Mouse (Mus musculus) skeletal muscle tissue, adult 2 months (tissue): ENCODE results near the gene Olfr1368.

Source experiments
- DNase-seq: peaks from one replicate; pipeline ENCODE4 v3.0.0-alpha.2; 2012; ENCODE audit warnings: low read depth, low spot score

The Olfr1368 gene

GRCm38 (mm10) chr13:21145767-21146166 lies at the start of gene Olfr1368:
Gene Olfr1368, minus strand, starts transcription at chr13:21145867.
- no peak for DNase-seq

- DNase-seq = no peak
Measured at GRCm38 (mm10) chr13:21185521-21185920, 39.9 kb upstream of the Olfr1368 start.

DNA sequence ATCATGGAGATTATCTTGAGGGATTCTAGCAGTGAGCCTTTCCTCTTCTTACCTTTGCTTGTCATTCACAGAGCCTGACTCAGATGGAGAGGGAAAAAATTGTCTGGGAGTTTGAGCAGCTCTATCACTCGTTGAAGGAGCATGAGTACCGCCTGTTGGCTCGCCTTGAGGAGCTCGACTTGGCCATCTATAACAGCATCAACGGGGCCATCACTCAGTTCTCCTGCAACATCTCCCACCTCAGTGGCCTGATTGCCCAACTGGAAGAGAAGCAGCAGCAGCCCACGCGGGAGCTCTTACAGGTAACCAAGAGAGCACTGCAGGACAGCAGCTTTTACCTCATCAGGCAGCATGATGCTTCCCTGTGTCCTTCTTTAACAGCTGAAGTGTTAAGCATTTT lies 38.0 kb upstream of the Olfr1368 start:
- DNase-seq = no peak

- no peak for DNase-seq
Measured at GRCm38 (mm10) chr13:21183066-21183465, 37.4 kb upstream of the Olfr1368 start.

DNA sequence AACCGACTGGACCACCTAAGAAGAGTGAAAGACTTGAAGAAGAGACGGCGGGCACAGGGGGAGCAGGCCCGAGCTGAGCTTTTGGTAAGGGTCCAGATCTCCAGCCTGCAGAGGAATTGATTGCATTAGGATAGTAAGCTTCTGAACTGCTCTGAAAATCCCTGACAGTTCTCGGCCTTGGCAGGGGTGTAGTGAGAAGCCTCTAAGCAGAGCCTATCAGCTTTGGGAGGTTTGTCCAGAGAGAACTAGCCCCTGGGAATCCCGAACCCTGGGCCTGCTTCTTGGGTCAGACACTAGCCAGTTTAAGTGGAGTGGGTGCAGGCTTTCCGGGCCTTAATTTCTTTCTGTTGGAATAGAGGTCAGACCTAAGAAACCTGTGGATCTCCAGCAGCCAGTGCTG lies 36.3 kb upstream of the Olfr1368 start:
- DNase-seq = no peak

DNA sequence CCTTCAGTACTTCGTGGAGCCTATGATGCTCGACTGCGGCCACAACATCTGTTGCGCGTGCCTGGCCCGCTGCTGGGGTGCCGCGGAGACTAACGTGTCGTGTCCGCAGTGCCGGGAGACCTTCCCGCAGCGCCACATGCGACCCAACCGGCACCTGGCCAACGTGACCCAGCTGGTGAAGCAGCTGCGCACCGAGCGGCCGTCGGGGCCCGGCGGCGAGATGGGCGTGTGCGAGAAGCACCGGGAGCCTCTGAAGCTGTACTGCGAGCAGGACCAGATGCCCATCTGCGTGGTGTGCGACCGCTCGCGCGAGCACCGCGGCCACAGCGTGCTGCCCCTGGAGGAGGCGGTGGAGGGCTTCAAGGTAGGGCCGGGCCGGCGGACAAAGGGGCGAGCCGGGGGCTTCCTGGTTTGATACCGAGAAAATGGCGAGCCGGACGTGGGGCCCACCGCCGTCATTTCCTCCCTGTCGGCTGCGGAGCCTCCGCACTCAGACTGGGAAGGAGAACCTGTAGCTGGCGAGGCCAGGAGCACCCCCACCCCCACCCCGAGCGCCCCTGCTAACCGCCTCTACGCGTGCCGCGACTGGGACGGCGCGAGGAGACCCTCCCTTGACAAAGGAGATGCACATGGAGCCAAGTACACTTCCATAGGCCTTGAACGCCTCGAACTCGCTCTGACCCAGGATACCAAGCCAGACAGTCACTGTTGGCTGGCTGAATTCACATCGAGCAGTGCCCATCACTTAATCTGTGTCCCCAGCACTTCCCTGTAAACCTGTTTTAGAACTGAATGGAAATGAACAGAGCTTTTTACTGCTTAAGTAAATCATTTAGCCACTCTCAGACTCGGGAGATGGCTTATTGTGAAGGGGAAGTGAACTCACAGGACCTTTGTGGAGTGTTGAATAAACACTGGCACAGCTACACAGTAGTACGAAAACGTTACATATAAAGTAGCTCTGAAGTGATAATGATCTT lies 35.2 kb upstream of the Olfr1368 start:
- no peak for DNase-seq

- DNase-seq = peak; percentile 76
Measured at GRCm38 (mm10) chr13:21179724-21180550, 34.3 kb upstream of the Olfr1368 start.

GRCm38 (mm10) chr13:21179367-21179723 lies 33.7 kb upstream of the Olfr1368 start, which contains the start of gene Trim27:
Gene Trim27, plus strand, starts transcription at chr13:21179445.
- no peak for DNase-seq

DNA sequence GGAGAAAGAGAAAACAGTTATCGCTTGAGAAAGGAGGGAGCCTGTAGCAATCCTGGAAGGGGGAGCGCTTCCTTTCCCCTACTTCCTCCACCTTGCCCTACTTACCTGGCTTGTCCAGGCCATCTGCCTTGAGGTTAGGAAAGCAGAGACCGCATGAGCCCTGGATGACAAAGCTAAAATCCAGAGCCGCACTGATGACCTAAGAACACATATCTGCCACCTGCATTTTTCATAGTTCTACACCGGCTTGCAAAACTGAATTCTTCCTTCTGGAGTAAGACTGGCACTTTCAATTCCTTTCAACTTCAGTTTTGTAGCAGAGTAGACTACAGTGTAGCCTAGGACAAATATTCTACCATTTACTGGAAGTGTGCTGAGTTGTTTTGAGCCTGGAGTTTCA lies 32.7 kb upstream of the Olfr1368 start:
- DNase-seq = no peak

DNA sequence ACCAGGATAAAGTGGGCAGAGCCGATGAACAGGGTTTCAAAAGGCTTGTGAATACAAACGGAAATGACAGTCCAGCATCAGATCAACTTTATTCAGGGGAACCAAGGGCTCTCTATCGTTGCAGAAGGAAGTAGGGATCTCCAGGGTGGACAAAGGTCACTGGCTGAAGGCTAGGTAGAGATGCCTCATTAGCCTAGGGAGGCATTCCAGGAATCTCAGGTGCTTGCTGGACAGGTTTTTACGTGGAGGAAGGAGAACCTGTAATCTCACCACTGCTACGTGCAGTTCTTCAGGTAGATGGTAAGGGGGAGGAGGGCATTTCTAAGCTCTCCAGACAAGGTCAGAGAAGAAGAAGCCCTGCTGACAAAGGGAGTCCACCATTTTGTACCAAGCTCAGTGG lies 32.0 kb upstream of the Olfr1368 start:
- DNase-seq = no peak

DNA sequence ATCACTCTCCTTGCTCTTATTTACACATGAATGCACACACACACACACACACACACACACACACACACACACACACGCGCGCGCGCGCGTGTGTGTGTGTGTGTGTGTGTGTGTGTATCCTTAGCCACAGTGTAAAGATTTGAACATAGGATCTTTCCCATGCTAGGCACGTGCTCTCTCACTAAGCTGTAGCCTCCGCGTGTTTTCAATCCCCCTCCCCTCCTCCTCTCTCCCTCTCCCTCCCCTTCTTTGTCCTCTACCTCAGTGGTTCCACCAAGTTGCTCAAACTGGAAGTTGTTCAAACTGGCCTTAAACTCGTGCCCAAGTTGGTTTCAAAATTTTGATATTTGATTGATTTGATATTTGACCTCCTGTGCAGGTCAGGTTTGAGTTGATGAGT lies 31.1 kb upstream of the Olfr1368 start:
- no peak for DNase-seq

DNA sequence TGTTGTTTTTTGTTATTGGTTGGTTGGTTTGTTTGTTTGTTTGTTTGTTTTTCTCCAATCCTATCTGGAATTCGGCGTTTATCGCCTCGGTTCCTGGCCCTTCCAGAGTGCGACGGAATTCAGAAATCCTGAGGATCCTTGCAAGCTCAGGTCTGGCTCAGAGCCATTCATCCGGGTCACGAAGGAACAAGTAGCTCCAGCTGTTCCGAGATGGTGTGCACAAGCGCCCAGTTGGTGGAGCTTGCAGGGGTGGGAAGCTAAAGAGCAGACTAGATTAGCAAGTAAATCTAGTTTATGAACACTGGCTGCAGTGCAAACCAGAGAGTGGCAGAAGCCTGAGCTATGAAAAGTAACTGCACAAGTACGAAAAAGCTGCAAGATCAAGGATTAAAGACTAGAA lies 27.4 kb upstream of the Olfr1368 start:
- DNase-seq = peak; percentile 90

DNA sequence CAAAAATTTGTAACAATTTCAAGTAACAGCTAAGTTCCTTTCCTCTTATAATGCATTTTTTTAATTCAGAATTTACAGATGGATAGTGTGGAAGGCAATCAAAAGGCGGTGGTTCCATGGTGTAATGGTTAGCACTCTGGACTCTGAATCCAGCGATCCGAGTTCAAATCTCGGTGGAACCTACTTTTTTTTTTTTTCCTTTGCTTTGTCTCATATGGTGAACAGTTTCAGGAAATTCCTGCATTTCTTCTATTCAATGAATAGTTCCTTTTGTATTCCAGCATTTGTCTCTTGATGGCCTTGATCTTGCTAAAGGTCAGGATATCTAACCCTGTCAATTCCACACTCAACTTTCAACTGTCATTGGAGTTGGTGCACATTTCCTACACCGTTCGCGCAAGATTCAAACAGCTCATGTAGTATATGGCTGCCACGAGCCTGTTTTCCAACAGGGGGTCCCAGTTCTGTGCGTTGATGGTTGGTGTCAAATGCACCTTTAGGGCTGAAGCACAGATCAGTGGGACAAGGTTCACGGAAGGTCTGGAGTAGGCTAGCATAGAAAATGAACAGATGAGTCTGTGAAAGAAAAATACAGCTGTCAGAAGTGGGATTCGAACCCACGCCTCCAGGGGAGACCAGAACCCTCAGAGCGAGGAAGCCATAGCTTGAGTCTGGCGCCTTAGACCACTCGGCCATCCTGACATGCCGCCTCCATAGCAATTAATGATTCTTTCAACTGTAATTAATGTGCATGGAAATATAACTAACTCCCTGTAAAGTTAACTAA lies 26.8 kb upstream of the Olfr1368 start:
- DNase-seq = peak; percentile 70

DNA sequence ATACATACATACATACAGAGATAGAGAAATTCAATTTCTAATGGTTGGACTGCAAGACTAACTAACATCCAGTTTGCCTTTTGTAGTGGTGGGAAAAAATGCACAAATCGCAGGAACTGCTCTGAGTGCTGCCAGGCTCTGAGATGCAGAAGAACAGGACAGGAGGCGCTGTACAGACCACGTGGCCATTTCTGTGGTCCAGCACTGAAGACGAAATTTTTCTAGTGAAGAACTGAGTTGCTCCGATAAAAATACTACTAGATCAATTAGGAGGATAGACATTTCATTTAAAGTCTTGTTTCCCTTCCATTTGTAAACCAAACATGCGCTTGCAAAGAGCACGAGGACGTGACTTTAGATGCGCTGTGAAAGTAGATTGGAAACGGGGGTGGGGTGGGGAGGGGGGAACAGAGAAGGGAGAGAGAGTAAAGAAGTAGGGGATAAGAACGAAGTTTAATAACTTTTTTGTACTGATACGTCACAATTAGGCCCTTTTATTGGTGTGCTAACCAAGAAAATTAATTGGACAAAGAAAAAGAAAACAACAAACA lies 26.0 kb upstream of the Olfr1368 start:
- DNase-seq = no peak

DNA sequence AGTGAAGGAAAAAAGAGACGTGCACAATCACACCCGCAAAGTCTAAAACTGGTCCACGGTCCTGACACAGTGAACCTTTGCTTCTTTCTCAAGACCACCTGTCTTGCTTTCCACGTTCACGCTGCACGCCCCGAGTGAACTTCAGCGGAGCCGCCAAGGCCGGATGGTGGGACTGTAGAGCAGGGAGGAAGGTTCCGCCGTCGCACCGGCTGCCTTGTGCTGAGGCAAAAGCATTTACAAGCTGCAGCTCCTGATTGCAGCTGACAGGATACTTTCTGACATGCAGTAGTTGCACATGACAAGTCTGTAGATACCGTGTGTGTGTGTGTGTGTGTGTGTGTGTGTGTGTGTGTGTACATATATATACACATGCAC lies 25.5 kb upstream of the Olfr1368 start:
- no peak for DNase-seq

DNA sequence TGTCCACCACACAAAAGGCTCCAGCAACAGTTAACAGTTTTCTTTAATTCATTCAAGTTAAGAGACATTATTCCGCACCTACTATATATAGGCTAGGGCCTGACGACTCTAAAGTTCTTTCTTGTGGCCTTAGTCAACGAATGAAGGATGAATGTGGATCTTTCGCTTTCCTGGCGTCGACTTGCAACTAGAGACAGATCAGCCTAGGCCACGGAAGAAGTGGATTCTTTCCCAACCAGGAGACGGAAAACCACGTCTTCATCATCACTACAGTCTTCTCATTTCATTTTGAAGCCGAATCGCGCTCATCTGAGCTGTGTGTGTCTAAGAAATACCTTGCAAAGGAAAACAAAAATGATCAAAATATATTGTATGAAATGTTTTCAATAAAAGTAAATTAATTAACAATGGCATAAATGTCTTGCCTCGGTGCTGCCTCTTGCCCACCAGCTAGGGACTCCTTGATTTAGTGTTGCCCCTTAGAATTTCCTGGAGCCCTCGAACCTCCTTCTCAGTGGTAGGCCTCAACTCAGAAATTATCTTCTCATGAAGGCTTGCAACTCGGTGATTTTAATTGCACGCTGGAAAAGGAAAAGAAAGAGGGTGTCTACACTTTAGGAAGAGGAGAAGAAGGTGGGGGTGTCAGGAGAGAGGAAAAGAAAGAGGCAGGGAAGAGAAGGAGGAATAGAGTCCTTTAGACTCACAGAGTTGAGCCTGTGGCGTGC lies 24.9 kb upstream of the Olfr1368 start:
- DNase-seq = no peak

GRCm38 (mm10) chr13:21169657-21170430 lies 24.2 kb upstream of the Olfr1368 start:
- DNase-seq = peak; percentile 82

- no peak for DNase-seq
Measured at GRCm38 (mm10) chr13:21169121-21169656, 23.5 kb upstream of the Olfr1368 start.

DNA sequence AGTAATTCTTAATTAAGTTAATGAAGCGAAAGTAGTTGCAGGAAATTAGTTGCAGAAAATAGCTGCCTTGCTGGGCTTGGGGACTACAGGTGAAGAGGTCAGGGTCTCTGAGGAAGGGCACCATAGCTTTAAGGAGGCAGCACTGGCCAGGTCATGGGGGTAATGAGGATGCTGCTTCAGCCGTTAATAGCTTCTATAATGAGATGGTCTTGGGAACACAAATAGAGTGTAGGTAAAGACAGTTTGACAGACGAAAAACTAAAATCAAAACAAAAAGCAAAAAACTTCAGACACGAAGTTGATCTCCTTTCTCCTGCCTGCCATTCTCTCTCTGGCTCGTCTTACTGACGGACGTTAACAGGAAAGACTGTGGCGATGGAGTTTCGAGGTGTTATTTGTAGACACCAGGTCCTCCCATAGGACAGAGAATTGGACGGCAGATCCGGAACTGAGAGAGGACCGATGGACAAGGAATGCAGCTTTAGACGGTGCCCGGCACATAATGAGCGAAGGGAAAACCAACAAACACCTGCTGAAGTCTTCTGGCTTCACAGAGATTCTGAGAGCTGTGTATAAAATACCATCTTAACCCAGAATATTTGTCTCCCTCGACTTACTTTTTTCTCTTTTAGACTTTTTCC lies 22.8 kb upstream of the Olfr1368 start:
- no peak for DNase-seq
